Mouse (Mus musculus) liver, embryonic 12.5 days (tissue): ENCODE results near the gene Hist2h2aa1. TPM values are rescaled to one million over a fixed set of nuclear protein-coding genes. Genes with fewer than 3 reads are reported as not detected.
A peak's percentile ranks its signal among the peaks of the same experiment; 100 is the strongest.
"Not testable (repeated sequence)": the region's sequence is repeated elsewhere in the genome, so short reads cannot be mapped to it uniquely, and the experiment has no call there.

Source experiments
- ATAC-seq: fragments of 200-750 bp; cut with Nextera tagmentation; 2 replicates; pipeline ENCODE4 v1.8.0; 2017; ENCODE audit warnings: moderate number of reproducible peaks, mild to moderate bottlenecking, moderate library complexity
- H3K27ac ChIP-seq: fragments of 300-500 bp; sonication (generic); 2 replicates; pipeline ENCODE4 v1.5.1; 2016; ENCODE audit warnings: mild to moderate bottlenecking
- H3K27me3 ChIP-seq: fragments of 300-500 bp; sonication (generic); replicated peaks from 2 replicates; pipeline ENCODE4 v1.6.1; 2016; ENCODE audit warnings: mild to moderate bottlenecking, moderate library complexity
- H3K36me3 ChIP-seq: fragments of 300-500 bp; sonication (generic); 2 replicates; pipeline ENCODE4 v1.6.1; 2016; ENCODE audit warnings: mild to moderate bottlenecking, moderate library complexity
- H3K4me1 ChIP-seq: fragments of 300-500 bp; sonication (generic); 2 replicates; pipeline ENCODE4 v1.6.1; 2016
- H3K4me2 ChIP-seq: fragments of 300-500 bp; sonication (generic); 2 replicates; pipeline ENCODE4 v1.6.1; 2016; ENCODE audit warnings: mild to moderate bottlenecking, moderate library complexity
- H3K4me3 ChIP-seq: fragments of 300-500 bp; sonication (generic); 2 replicates; pipeline ENCODE4 v1.5.1; 2016; ENCODE audit warnings: mild to moderate bottlenecking, moderate library complexity
- H3K9ac ChIP-seq: fragments of 300-500 bp; sonication (generic); 2 replicates; pipeline ENCODE4 v1.6.1; 2016; ENCODE audit warnings: mild to moderate bottlenecking, moderate library complexity
- H3K9me3 ChIP-seq: fragments of 300-500 bp; sonication (generic); replicated peaks from 2 replicates; pipeline ENCODE4 v1.6.1; 2016; ENCODE audit warnings: mild to moderate bottlenecking, moderate library complexity
- WGBS: fragments of 180-500 bp; shearing (Covaris S2); methylation state at CpG from one replicate; pipeline ENCODE4 v1.1.7; 2016; ENCODE audit not compliant: insufficient replicate concordance; 5-methylcytosine and 5-hydroxymethylcytosine counted together
- polyA plus RNA-seq: library from polyadenylated mRNA; unstranded; fragments of >200 nt; fragmentation: Nextera tagmentation; extraction: Ambion mirVana; gene quantifications from 2 replicates; pipeline ENCODE4 v1.2.1, GENCODE M21; 2016

The Hist2h2aa1 gene
- polyA plus RNA-seq, 1 experiment from 2014 or later, result 23.9 TPM

DNA sequence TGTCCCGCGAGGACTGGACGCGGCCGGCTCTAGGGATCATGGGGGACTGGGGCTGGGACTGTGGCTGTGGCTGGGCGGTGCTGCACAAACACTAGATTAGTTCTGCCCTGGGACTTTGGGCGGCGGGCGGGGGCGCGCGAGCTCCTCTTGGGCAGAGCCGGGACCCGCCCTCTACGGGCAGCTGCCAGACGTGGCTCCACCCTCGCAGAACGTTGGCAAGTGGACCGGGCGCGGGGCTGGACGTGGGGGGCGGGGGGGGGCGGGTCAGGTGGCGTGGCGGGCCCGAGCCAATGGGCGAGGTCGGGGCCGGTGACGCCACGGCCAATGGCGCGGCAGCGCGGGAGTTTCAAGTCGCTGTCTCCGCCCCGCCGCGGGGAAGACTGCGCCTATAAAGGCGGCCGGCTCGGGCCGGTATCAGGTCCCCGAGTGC lies 1.1 kb downstream of the Hist2h2aa1 start, which contains the start of gene Hist2h3c1:
Gene Hist2h3c1 (plus strand): TSS at position 259 of the 430 bp plus-strand sequence.
- ATAC-seq, result peak; percentile 86
- peak within 1 kb of the TSS; percentile 96 for H3K27ac ChIP-seq
- not testable (repeated sequence) for H3K36me3 ChIP-seq, H3K27me3 ChIP-seq, H3K9me3 ChIP-seq
- H3K4me1 ChIP-seq, result peaks cover 62% of the 10 kb centered on the region
- no CpG with 5 or more reads among the region's 47 CpGs for WGBS
- H3K9ac ChIP-seq, result peak within 1 kb of the TSS; percentile 87
- H3K4me3 ChIP-seq, result peak within 1 kb of the TSS; percentile 61
- H3K4me2 ChIP-seq, result peak within 1 kb of the TSS; percentile 71

DNA sequence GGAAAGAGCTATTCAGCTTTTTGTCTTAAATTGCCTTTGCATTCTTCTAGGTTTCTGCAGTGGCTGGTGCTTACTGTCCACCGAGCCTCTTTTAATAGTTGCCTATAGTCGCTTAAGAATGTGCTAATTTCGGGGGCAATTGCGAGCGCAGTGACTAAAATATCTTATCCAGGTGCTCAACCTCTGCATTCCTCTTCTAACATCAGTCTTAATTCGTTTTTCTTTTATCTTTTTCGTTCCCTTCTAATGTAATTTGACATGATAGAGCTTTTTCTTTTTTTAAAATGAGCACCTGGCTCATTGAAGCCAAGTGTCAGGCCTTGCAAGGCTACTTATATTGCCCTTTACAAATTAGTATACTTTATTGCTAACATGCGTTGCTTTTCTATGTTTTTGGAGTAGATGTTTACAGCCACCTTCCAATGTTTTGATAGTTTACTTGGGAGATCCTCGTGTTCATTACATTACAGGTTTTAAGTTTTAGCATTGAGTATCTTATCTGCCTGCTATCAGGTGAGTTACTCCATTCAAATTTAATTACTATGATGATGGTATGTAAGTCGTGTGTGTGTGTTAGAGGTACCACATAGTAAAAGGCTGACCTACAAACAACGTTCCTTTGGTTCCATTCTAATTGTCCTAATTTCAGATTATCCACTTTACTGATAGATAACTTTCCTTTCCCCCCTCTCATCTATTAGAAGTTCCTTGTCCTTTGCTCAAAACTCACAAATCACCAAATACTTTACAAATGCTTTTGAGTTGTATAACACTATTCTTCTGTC lies 2.3 kb downstream of the Hist2h2aa1 start:
- H3K36me3 ChIP-seq, result no peaks in the 10 kb centered on the region
- H3K4me1 ChIP-seq, result peaks cover 59% of the 10 kb centered on the region
- H3K9ac ChIP-seq, result peak overlapping the region; percentile 87
- no peak for ATAC-seq
- WGBS, result under 1% methylated on average over 11 of the region's 11 CpGs
- peak overlapping the region; percentile 71 for H3K4me2 ChIP-seq
- H3K27ac ChIP-seq, result peak overlapping the region; percentile 96
- peak overlapping the region; percentile 61 for H3K4me3 ChIP-seq
- no peaks in the 10 kb centered on the region for H3K27me3 ChIP-seq
- no peaks in the 10 kb centered on the region for H3K9me3 ChIP-seq

DNA sequence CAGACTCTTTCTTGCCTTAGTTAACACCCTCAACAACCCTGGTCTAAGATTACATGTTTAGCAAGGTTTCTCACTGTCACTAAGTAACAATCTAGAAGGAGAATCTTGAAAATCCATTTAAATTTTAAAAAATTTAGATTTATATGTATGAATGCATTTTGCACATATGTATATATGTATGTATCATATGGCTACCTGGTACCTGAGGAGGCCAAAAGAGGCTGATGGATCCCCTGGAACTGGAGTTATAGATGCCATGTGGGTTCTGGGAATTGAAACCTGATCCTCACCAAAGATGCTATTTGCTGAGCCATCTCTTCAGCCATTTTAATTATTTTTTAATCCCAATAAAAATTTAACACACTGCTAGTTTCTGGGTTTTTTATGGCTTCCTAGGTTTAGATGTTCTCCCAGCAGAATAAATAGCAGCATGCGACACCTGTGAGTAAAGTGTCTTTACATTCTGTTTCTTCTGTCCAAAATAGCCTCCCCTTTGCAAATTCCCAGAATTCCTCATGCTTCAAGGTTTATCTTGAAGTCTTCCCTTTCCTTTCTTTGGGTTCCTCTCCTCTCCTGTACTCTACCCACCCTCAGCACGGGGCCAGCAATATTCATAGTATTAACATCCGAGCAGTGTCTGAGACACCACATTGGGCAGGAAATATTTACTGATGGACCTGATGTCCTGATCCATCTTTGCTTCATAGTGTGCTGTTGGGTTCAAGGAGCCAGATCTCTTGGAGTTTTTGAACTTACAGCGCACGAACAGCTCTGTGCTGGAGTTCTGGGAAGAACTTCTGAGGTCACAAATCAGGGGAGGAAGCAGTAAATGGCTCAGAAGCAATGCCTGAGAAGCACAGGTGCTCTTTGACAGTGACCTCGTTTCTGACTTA lies 3.1 kb downstream of the Hist2h2aa1 start:
- peak overlapping the region; percentile 87 for H3K9ac ChIP-seq
- 41% methylated on average over 6 of the region's 6 CpGs for WGBS
- peaks cover 60% of the 10 kb centered on the region for H3K4me1 ChIP-seq

DNA sequence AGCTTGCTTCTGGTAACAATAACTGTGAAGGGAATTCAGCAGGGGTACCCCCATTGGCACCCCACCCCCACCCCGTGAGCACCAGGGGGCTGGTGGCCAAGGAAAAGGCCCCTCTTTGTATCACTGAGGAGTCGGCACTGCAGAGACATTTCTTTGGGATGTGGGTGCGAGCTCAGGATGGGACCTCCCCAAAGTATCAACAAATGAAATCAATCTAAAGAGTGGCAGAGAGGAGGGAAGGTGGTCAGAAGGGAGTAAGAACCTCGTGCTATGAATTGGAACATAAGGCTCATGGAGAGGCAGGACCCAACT lies 3.7 kb downstream of the Hist2h2aa1 start:
- Histone ChIP-seq H3K9me3 (no peaks in the 10 kb centered on the region), H3K27ac (peak overlapping the region; percentile 96), H3K4me1 (peaks cover 60% of the 10 kb centered on the region), H3K36me3 (no peaks in the 10 kb centered on the region), H3K9ac (peak overlapping the region; percentile 87), H3K27me3 (no peaks in the 10 kb centered on the region), H3K4me3 (peak overlapping the region; percentile 61), H3K4me2 (peak overlapping the region; percentile 71)
- ATAC-seq, result no peak
- WGBS, result 57% methylated on average over 4 of the region's 4 CpGs

More for the DNA sequence above, 3.1 kb downstream of the Hist2h2aa1 start:
- ATAC-seq, result no peak
- H3K4me3 ChIP-seq, result peak overlapping the region; percentile 61
- no peaks in the 10 kb centered on the region for H3K36me3 ChIP-seq
- peak overlapping the region; percentile 96 for H3K27ac ChIP-seq
- peak overlapping the region; percentile 71 for H3K4me2 ChIP-seq
- no peaks in the 10 kb centered on the region for H3K27me3 ChIP-seq
- H3K9me3 ChIP-seq, result no peaks in the 10 kb centered on the region

DNA sequence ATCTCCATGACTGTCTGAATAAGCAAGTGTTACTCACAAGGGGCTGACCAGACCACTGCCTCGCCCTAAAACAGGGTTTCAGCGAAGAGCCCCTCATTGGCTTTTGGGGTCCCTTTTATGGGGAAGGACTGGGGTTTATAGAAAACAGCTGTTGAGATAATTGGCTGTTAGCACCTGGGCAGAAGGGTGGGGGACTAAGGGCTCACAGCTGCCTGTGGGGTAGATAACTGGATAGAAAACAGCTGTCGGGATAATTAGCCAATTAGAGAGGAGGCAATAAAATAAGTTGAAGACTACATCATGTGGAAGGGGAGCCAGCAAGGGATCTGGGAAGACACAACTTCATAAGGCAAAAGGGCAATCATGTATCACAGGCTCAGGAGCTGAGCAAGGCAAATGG lies 5.6 kb downstream of the Hist2h2aa1 start:
- H3K9ac ChIP-seq, result peak overlapping the region; percentile 57
- WGBS, result 49% methylated on average over 3 of the region's 3 CpGs
- H3K36me3 ChIP-seq, result no peaks in the 10 kb centered on the region
- no peak overlapping the region for H3K4me3 ChIP-seq
- peak overlapping the region; percentile 32 for H3K4me2 ChIP-seq
- no peak for ATAC-seq
- H3K4me1 ChIP-seq, result peaks cover 71% of the 10 kb centered on the region
- peak overlapping the region; percentile 96 for H3K27ac ChIP-seq
- H3K27me3 ChIP-seq, result no peaks in the 10 kb centered on the region
- no peaks in the 10 kb centered on the region for H3K9me3 ChIP-seq

DNA sequence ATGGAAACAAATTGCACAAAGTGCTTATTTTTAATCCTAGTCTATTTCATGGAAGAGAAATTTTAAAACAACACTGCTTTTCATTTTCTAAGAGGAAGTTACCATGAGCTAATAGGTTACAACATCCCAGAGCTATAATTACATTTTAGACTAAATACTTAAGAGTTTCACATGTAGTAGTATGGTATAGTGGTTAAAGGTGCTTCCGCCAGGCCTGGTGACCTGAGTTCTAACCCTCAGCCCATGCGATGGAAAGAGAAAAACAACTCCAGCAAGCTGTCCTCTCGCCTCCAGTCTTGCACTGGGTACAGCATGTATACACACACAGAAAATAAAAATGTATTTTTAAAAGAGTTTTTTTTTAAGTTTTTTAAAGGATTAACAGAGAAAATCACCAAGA lies 6.5 kb downstream of the Hist2h2aa1 start:
- Histone ChIP-seq H3K4me2 (no peak overlapping the region), H3K36me3 (no peaks in the 10 kb centered on the region), H3K4me1 (peaks cover 78% of the 10 kb centered on the region), H3K9ac (no peak overlapping the region), H3K4me3 (no peak overlapping the region), H3K27ac (no peak overlapping the region), H3K9me3 (no peaks in the 10 kb centered on the region), H3K27me3 (no peaks in the 10 kb centered on the region)
- WGBS, result 81% methylated on average over 3 of the region's 3 CpGs
- ATAC-seq, result no peak

DNA sequence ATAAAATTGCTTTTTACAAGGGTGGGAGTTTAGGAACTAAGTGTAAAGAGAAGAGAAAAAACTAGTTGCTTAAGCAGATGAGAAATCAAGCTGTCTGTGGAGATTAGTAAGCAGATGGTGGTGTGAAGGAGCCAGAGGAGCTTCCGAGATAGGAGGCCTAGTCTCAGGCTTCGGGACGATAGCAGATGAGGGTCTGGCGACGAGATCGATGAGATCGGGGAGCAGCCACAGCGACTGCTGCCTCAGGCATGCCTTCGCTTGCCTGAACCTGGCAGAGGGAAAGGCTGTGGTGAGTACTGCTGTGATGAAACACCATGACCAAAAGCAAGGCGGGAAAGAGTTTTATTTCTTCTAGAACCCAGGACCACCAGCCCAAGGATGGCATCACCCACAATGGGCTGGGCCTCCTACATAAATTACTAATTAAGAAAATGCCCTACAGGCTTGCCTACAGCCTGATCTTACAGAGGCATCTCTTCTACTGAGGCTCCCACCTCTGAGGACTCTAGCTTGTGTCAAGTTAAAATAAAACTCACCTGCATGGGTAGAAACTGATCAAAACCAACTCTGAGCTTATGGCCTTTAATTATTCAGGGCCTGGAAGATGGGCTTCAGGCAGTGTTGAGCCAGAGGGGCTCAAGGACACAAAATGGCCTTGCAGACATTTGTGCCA lies 9.5 kb downstream of the Hist2h2aa1 start:
- Histone ChIP-seq H3K4me1 (peaks cover 66% of the 10 kb centered on the region), H3K4me3 (0 out of 2 replicates have a peak overlapping the region, but pooled peaks have one; percentile 6), H3K9ac (peak overlapping the region; percentile 54), H3K4me2 (peak overlapping the region; percentile 55), H3K9me3 (no peaks in the 10 kb centered on the region), H3K27me3 (no peaks in the 10 kb centered on the region), H3K36me3 (no peaks in the 10 kb centered on the region), H3K27ac (peak overlapping the region; percentile 86)
- peak; percentile 92 for ATAC-seq
- WGBS, result 18% methylated on average over 10 of the region's 10 CpGs

DNA sequence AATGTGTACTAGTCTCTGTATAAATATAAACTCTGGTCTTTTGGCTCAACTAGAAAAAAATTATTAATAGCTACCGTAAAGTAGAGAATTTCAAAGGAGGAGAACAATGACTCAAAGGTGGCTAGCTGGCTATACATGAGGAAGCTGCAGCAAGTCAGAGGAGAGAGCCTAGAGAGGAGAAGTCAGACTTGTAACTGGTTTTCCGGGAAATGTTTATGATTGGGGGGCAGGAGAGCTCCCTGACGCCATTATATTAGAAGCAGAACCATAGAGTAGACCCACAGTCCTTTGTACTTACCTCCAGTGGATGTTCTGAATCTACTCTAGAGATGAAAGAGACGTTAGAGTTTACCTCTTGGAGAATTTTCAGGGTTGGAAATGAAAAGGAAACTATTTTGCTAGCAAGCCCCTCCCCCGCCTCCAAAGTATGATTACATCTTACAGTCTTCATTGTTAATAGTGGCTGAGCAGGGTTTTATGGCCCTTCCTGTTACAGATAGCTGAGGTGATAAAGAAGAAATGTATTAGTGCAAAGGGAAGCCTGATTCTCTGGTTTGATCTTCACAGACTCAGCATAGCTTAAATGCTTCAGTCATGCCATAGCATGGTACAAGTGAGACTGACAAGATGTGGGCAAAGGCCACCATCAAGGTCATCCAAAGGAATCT lies 10.8 kb downstream of the Hist2h2aa1 start:
- ATAC-seq, result no peak
- Histone ChIP-seq H3K9ac (peak overlapping the region; percentile 2; the same call in 1 of the 2 replicates), H3K27me3 (no peaks in the 10 kb centered on the region), H3K9me3 (no peaks in the 10 kb centered on the region), H3K4me2 (no peak overlapping the region), H3K27ac (no peak overlapping the region), H3K4me1 (peaks cover 57% of the 10 kb centered on the region), H3K36me3 (no peaks in the 10 kb centered on the region), H3K4me3 (no peak overlapping the region)
- 64% methylated on average over 5 of the region's 5 CpGs for WGBS

DNA sequence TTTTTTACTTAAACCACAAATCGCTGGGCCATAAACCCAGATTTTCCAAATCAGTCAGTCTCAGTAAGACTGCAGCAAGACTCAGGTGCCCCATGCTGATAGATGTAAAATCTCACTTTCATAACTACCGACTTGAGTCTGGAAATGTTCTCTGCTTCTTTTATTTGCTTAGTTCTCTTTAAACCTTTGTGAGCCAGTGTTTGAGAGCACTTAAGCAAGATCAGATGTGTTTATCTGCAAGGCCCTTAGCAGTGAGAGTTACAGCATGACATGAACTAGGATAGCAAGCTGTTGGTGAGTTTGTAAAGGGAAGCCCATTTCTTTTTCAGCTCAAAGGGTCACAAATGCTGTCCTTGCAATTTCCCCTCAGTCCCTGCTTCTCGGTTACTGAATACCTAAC lies 11.9 kb downstream of the Hist2h2aa1 start:
- H3K9me3 ChIP-seq, result no peaks in the 10 kb centered on the region
- peaks cover 65% of the 10 kb centered on the region for H3K4me1 ChIP-seq
- no peak overlapping the region for H3K4me3 ChIP-seq
- H3K36me3 ChIP-seq, result no peaks in the 10 kb centered on the region
- 0 out of 2 replicates have a peak overlapping the region, but pooled peaks have one; percentile 9 for H3K27ac ChIP-seq
- no peak overlapping the region for H3K9ac ChIP-seq
- ATAC-seq, result no peak
- no peaks in the 10 kb centered on the region for H3K27me3 ChIP-seq
- 77% methylated on average over 3 of the region's 3 CpGs for WGBS
- H3K4me2 ChIP-seq, result no peak overlapping the region

DNA sequence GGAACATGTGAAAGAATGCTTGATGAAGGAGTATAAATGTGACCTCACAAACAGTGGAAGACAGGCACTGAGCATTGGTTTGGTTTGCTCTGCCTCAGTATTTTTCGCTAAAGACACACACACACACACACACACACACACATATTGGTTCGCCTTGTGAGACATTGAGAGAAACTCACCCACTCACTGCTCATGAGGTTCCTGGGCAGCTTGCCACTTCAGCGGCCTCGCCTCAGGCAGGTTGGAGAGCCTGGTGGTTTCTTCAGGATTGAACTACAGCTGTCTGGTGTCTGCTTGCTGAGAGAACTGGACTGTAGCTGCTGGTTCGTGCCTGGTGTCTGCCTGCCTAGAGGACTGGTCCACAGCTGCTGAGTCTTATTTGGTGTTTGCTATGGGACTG lies 14.9 kb downstream of the Hist2h2aa1 start:
- Histone ChIP-seq H3K4me1 (peaks cover 55% of the 10 kb centered on the region), H3K9me3 (no peaks in the 10 kb centered on the region), H3K4me3 (no peak overlapping the region), H3K9ac (no peak overlapping the region), H3K4me2 (no peak overlapping the region), H3K36me3 (no peaks in the 10 kb centered on the region), H3K27me3 (no peaks in the 10 kb centered on the region), H3K27ac (no peak overlapping the region)
- 79% methylated on average over 5 of the region's 5 CpGs for WGBS
- no peak for ATAC-seq

DNA sequence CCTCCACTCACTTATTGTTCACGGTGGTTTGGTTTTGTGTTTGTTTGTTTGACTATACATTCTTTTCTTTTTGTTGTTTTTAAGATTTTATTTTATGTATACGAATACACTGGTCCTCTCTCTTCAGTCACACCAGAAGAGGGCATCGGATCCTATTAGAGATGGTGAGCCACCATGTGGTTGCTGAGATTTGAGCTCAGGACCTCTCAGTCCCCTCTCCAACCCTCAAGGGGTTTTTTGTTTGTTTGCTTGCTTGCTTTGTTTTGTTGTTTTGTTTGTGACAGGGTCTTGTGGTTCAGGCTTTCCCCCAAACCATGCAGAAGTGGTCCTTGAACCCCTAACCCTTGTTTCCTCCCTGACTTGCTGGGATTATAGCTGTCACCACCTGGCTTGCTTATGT lies 16.3 kb downstream of the Hist2h2aa1 start:
- H3K4me2 ChIP-seq, result peak overlapping the region; percentile 74
- H3K9me3 ChIP-seq, result no peaks in the 10 kb centered on the region
- ATAC-seq, result no peak
- H3K27ac ChIP-seq, result peak overlapping the region; percentile 98
- H3K9ac ChIP-seq, result peak overlapping the region; percentile 84
- WGBS, result 51% methylated on average over 3 of the region's 3 CpGs
- H3K36me3 ChIP-seq, result no peaks in the 10 kb centered on the region
- H3K4me1 ChIP-seq, result peaks cover 55% of the 10 kb centered on the region
- H3K4me3 ChIP-seq, result peak overlapping the region; percentile 58
- H3K27me3 ChIP-seq, result no peaks in the 10 kb centered on the region
